Mouse (Mus musculus): ENCODE results near the gene Sgms1.
"Not testable (repeated sequence)": the region's sequence is repeated elsewhere in the genome, so short reads cannot be mapped to it uniquely, and the experiment has no call there.

The Sgms1 gene

GRCm38 (mm10) chr19:32358011-32358410 lies 31.5 kb downstream of the Sgms1 start:
- not testable (repeated sequence) for DNase-seq (ENCODE audit: low spot score in 2 of 2)

DNA sequence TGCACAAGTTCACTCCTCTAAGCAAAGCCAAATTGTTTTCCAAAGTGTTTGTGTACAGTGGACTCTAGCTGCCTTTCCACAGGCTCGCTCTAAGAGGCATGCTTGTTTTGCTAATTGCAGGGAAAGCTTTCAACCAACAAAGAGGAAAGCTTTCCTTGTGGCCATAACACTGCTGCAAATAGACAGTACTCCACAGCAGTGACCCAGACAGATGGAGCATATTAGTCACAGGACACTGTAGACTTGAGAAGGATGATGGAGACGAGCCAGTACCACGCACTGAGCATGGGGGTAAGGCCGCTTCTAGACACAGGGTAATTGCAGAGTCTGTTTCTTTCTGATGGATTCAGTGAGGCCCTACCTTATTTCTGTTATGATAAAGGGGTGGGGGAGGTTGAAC lies 33.3 kb downstream of the Sgms1 start:
- no peak for DNase-seq (ENCODE audit: low spot score in 2 of 2)

DNA sequence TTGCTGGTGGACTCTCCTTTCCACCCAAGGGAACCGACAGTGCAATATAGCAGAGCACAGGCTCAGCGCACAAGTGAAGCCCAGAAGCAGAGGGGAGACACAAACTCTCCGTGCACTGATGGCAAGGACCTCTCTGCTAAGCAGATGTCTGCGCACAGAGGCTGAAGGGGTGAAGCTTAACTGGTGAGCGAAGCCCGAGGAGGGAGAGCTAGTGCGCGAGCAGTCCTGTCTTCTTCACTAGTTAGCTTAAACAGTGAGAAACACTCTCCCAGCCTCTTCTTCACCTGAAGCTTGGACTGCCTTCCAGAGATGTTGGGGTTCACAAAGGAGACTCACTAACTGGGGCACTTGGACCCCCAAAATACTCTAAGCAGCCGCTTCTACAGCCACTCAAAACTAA lies 36.1 kb downstream of the Sgms1 start:
- no peak for DNase-seq (ENCODE audit: low spot score in 2 of 2)

- DNase-seq (ENCODE audit: low spot score in 2 of 2) = no peak
Measured at GRCm38 (mm10) chr19:32348955-32349654, 40.4 kb downstream of the Sgms1 start.

GRCm38 (mm10) chr19:32347491-32347890 lies 42.0 kb downstream of the Sgms1 start:
- no peak for DNase-seq (ENCODE audit: low spot score in 2 of 2)

GRCm38 (mm10) chr19:32346624-32347341 lies 42.7 kb downstream of the Sgms1 start:
- DNase-seq (ENCODE audit: low spot score in 2 of 2) = no peak

DNA sequence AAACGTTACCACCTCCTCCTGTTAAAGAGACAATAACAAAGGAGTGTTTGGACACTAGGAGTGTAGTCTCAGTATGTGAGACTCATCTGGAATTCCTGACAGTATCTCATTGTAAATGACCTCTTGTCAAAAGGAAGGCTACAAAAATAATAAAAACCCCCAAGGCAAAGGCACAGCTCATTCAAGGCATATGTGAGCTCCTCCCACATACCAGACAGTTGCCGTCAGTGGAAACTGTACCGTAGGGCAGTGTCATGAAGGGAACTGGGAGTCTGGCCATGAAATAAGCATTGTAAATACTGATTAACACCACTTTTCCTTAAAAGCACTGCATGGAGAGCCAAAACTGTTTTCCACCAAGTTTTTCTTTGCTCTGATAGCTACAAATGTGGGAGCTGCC lies 43.3 kb downstream of the Sgms1 start:
- DNase-seq (ENCODE audit: low spot score in 2 of 2) = no peak

- no peak for DNase-seq (ENCODE audit: low spot score in 2 of 2)
Measured at GRCm38 (mm10) chr19:32345181-32345745, 44.3 kb downstream of the Sgms1 start.

GRCm38 (mm10) chr19:32344738-32345121 lies 44.8 kb downstream of the Sgms1 start:
- no peak for DNase-seq (ENCODE audit: low spot score in 2 of 2)

GRCm38 (mm10) chr19:32343937-32344737 lies 45.4 kb downstream of the Sgms1 start:
- no peak for DNase-seq (ENCODE audit: low spot score in 2 of 2)

DNA sequence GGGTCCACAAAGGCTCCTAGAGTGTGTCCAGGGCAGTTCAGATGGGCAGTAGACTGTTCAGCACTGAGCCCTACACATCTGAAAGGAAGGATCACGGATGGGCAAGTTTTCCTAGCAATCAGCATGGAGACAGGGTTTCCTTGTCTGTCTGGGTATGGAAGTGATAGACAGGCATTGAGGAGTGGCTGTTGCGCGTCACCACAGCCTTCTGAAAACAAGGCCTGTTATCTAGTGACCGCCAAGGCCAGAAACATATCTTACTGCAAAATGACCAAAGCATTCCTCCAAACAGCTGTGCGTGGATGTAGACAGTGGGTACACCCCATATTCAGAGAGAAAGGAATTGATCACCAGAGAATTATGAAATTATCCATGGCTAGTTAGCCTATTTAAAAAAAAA lies 47.1 kb downstream of the Sgms1 start:
- DNase-seq (ENCODE audit: low spot score in 2 of 2) = no peak

GRCm38 (mm10) chr19:32341091-32341490 lies 48.4 kb downstream of the Sgms1 start:
- no peak for DNase-seq (ENCODE audit: low spot score in 2 of 2)

DNA sequence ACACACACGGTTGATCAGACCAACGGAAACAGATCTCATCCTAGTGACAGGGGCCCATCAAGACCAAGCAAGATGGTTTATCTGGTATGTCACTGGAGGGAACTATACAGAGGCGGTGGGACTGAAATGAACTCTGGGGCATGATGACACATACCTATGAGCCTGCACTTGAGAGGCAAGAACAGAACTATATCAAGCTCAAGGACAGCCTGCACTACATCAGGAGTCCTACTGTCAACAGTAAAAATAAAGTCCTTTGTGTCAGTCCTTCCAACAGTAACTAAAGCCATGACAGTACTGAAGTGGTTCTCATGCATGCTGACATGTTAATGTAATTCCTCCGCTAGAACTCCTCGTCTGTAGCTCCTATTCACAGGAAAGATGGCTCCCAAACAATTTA lies 49.3 kb downstream of the Sgms1 start:
- no peak for DNase-seq (ENCODE audit: low spot score in 2 of 2)

GRCm38 (mm10) chr19:32337708-32338107 lies 51.8 kb downstream of the Sgms1 start:
- DNase-seq (ENCODE audit: low spot score in 2 of 2) = no peak

GRCm38 (mm10) chr19:32334751-32335150 lies 54.8 kb downstream of the Sgms1 start:
- DNase-seq (ENCODE audit: low spot score in 2 of 2) = no peak

DNA sequence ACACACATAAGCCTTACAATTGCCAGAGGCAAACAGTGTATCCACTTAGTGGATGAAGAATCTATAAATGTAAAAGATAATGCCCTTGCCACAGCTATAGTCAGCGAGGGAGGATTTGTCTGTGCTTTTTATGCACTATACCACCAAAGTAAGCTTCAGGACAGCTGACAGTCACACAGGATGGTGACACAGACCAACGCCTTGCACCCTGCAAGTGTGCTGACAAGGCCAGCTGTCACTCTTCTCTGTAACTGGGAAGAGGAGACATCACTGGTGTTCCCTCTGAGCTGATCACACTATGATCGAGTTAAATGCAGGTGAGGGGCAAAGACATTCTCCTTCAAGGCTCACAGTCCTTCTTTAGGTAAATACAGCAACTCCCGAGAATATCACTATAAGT lies 56.0 kb downstream of the Sgms1 start:
- DNase-seq (ENCODE audit: low spot score in 2 of 2) = no peak

DNA sequence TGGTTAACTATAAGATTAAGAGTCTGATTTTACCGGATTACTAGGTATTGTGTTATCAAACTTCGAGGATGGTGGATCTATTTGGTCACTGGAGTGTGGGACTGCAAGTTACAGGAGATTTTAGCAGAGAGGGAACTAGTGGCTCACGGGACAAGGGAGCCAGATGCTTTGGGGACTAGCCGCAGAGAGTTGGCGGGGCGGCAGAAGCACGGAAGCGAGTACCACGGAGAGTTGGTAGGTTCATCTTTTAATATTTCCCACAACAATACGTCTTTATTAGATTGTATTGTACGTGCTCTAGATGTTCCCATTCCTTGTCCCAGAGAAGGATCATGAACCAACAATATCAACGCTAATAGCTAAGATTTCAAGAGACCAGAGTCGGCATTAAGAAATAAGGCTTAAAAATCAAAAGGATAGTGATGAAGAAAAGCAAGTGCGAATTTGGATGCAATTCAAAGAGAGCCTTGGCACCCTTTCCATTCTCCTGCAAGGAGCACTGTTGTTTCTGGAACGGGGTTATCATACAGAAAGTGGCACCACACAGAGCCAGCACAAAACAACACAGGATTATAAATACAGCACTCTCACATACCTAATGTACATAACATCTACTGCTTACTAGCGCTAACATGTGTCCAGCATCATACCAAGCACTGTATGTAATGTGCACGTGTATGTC lies 56.6 kb downstream of the Sgms1 start:
- no peak for DNase-seq (ENCODE audit: low spot score in 2 of 2)

- no peak for DNase-seq (ENCODE audit: low spot score in 2 of 2)
Measured at GRCm38 (mm10) chr19:32330231-32330630, 59.3 kb downstream of the Sgms1 start.

GRCm38 (mm10) chr19:32329511-32329910 lies 60.0 kb downstream of the Sgms1 start:
- no peak for DNase-seq (ENCODE audit: low spot score in 2 of 2)

GRCm38 (mm10) chr19:32328089-32328828 lies 61.3 kb downstream of the Sgms1 start:
- no peak for DNase-seq (ENCODE audit: low spot score in 2 of 2)

DNA sequence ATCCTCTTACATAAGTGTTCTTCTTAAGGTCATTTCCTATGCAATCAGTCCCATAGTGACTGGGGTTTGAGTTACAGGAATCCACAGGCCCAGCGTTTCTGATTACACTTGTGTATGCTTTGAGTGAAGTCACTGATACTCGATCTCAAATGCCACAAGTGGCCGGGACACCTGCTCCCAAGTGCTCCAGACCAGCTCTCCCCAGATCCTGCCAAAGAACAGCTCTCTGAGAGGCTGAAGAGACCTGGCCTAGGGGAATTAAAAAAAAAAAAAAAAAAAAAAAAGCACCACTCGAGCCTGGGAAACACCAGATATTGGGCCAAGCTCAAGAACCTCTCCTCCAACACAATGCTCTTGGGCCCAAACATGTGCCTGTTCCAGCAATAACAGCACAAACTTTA lies 62.9 kb downstream of the Sgms1 start:
- no peak for DNase-seq (ENCODE audit: low spot score in 2 of 2)

Data from frontal cortex, postnatal 25 days (tissue).